Mouse (Mus musculus) retina, adult 2 months (tissue): Measurements from ENCODE around the gene Med9.

Experiments
- DNase-seq: peaks from one replicate; pipeline ENCODE4 v3.0.0-alpha.2; 2012; ENCODE audit warnings: low read depth, low spot score

The Med9 gene

GRCm38 (mm10) chr11:59994318-59994717 lies 46.3 kb downstream of the Med9 start:
- DNase-seq, result no peak

GRCm38 (mm10) chr11:60001231-60001980 lies 53.4 kb downstream of the Med9 start:
- DNase-seq, result no peak

- DNase-seq, result no peak
These were observed 55.8 kb downstream of the Med9 start for GRCm38 (mm10) chr11:60003811-60004210.

- DNase-seq, result no peak
These were observed 56.7 kb downstream of the Med9 start for GRCm38 (mm10) chr11:60004716-60005115.

- no peak for DNase-seq
These were observed 57.9 kb downstream of the Med9 start for GRCm38 (mm10) chr11:60005866-60006265.

- DNase-seq, result no peak
These were observed 61.4 kb downstream of the Med9 start for GRCm38 (mm10) chr11:60009451-60009850.

GRCm38 (mm10) chr11:60011516-60011915 lies 63.5 kb downstream of the Med9 start:
- no peak for DNase-seq
